Mouse (Mus musculus) layer of hippocampus, adult 2 months (tissue): Measurements from ENCODE around the gene Tifab. TPM values are rescaled to one million over a fixed set of nuclear protein-coding genes. Genes with fewer than 3 reads are reported as not detected.
A peak's percentile ranks its signal among the peaks of the same experiment; 100 is the strongest.

ENCODE experiments used
- DNase-seq, 2 experiments: peaks; one replicate each; pipeline ENCODE4 v3.0.0; 2022; ENCODE audit warnings: low spot score in 2 of 2
- H3K27ac ChIP-seq: fragments of 200-600 bp; 2 replicates; pipeline ENCODE4 v1.8.1; 2022
- H3K4me3 ChIP-seq: fragments of 200-600 bp; 2 replicates; pipeline ENCODE4 v1.8.1; 2022; ENCODE audit warnings: mild to moderate bottlenecking
- CTCF ChIP-seq: fragments of 200-600 bp; conservative IDR thresholded peaks from 2 replicates; pipeline ENCODE4 v1.8.1; 2022; ENCODE audit warnings: antibody characterized with exemption, mild to moderate bottlenecking, moderate library complexity
- total RNA-seq, 2 experiments: library from RNA; stranded (reverse); gene quantifications; 2 replicates each; pipeline ENCODE4 v1.2.3; 2021

Gene Tifab
- total RNA-seq, 2 experiments from 2014 or later = 1.7 to 1.8 TPM

DNA sequence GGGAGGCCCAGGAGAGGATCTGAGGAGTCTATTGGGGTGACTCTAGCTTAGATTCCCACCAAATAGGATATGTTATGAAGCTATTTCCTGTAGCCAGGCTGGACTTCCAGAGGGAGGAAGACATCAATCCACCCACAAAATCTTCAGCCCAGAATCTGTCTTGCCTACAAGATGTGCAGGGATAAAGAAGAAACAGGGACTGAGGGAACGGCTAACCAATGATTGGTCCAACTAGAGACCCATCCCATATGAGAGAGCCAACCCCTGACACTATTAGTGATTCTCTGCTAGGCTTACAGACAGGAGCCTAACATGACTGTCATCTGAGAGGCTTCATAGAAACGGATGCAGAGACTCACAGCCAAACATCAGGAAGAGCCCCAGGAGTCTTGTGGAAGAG lies 34.7 kb downstream of the Tifab start:
- no peak overlapping the region for H3K27ac ChIP-seq
- no peak overlapping the region for H3K4me3 ChIP-seq
- DNase-seq = no peak
- TF ChIP-seq CTCF = no peak

DNA sequence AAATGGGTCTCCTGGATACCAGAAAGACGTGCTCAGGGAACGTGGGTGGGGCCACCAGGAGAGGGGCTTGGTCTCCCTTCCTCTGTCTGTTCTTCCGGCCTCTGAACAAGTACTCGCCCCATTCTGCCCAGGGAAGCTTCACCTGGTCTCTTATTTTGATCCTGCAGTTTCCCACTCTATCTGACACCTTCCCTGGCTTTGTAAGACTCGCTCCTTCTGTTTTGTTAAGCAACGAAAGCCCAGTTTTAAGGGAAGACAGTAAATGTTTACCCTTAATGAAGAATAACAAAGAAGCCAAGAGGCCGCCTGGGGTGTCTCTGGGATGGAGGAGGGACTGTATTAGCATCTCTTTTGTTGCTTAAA lies 35.6 kb downstream of the Tifab start:
- no peak for TF ChIP-seq CTCF
- Histone ChIP-seq H3K27ac (no peak overlapping the region), H3K4me3 (no peak overlapping the region)
- no peak for DNase-seq

DNA sequence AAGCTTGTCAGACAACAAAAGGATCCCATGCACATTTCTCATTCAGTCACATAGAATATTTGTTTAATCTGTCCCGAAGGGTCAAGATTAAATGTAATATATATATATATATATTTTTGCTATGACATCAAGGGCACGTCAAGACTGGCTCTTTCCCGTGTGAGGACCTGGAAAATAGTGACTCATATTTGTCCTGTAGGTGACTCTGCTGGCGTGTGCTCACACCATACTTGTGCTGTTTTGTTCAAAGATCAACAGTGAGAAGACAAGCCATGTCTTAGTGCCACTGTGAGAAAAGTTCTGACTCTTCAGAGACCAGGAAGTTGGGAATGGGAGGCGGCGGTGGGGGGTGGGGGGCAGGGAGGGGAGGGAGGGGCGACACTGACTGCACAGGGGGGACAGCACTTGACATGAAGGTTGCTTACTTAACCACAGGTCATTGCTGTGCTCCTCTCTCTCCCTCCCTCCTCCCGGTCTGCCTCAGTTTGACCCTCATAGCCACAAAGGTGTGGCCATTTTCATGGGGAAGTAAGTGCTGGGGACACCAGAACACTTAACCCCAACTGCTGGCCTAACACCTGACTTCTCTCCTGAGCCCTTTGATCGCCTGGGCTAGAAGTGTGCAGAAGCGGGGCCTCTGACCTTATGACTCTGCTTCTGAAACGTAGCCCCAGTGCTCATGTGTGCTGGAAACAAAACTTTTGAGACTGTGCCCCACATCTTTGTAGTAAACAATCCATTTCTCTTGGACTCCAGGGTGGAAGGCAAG lies 36.1 kb downstream of the Tifab start:
- Histone ChIP-seq H3K4me3 (no peak overlapping the region), H3K27ac (no peak overlapping the region)
- DNase-seq = no peak
- TF ChIP-seq CTCF = no peak

DNA sequence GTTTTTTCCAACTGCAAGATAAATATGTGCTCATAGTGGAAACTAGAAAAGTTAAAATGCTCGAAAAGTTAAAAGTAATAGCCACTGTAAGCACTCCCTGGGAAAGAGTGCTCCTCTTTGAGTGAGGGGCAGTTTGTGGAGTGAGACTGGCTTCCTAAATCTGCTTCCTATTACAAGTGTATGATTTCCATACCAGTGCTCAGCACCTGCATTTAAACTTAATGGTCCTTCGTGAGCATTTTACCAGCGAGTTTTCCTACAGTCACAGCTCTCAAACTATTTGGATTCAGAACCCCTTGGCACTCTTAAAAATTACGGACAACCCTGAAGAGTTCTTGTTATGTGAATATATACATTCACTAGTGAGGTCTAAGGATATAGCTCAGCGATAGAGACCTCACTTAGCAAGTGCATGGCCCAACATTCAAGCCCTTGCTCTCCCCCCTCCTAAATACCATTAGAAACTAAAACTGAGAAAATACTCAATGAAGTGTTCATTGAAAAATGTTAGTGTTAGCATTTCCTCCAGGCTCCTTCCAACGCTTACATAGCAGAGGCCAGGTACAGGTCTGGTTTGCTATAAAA lies 39.4 kb downstream of the Tifab start:
- no peak overlapping the region for H3K4me3 ChIP-seq

DNA sequence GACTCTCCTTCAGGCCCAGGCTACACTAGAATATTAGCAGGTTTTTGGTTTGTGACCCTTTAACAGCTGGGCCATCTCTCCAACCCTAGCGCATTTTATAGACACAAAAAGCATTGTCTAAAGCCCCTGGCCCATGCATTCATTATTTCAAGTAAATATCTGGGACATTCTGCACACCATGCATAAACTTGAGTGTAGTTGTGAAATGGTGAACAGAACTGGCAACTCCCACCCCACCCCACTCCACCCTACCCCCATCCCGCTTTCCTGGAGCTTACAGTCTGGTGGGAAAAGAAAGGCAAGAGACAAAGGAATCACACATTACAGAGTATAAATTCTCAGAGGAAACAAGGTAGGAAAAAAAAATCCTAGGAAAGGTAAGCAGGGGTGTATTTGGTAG lies 42.5 kb downstream of the Tifab start, which contains the start of gene H2afy:
TSS of gene H2afy (minus strand) at position 162 of the 400 bp plus-strand sequence.
- no peak for TF ChIP-seq CTCF
- no peak for DNase-seq
- Histone ChIP-seq H3K27ac (peak within 1 kb of the TSS; percentile 95), H3K4me3 (peak within 1 kb of the TSS; percentile 95)

More for the DNA sequence above, 39.4 kb downstream of the Tifab start:
- no peak overlapping the region for H3K27ac ChIP-seq
- no peak for TF ChIP-seq CTCF
- no peak for DNase-seq

DNA sequence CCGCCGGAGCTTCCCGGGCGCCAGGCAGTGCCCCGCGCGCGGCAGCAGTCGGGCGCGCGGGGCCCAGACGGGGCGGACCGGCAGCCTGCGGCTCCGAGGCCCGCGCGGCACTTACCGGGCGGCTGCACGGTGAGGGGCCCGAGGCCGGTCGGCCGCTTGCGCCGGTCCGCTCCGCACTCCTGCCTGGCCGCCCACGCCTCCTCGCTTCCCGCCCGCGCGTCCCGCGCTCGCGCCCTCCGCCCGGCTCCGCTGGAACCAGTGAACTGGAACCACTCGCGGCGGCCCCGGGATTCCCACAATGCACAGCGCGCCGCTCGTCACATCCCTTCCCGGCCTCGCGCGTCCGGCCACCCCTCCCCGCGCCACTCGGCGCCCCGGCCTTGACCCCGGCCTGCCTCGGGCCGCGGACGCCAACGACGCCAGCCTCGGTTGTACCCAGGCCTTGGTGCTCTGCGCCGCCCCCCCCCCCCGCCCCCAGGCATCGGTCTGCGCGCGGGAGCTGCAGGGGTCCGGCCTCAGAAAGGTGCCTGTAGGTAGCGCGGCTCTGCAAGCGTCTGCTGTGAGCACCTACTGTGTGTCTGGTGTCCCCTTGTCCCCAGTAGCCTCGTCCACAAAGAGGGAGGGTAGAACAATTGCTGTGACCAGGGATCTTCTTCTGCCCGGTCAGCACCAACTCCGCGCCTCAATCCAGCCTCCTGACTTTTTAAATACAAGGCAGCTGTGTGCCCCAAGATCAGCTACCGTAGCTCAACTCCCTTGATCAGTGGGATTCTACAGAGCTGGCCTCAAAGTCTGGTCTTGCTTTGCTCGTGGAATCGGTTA lies 43.2 kb downstream of the Tifab start:
- TF ChIP-seq CTCF = no peak
- DNase-seq = peak; percentile 81 to 85
- Histone ChIP-seq H3K4me3 (peak overlapping the region; percentile 95), H3K27ac (peak overlapping the region; percentile 95)

DNA sequence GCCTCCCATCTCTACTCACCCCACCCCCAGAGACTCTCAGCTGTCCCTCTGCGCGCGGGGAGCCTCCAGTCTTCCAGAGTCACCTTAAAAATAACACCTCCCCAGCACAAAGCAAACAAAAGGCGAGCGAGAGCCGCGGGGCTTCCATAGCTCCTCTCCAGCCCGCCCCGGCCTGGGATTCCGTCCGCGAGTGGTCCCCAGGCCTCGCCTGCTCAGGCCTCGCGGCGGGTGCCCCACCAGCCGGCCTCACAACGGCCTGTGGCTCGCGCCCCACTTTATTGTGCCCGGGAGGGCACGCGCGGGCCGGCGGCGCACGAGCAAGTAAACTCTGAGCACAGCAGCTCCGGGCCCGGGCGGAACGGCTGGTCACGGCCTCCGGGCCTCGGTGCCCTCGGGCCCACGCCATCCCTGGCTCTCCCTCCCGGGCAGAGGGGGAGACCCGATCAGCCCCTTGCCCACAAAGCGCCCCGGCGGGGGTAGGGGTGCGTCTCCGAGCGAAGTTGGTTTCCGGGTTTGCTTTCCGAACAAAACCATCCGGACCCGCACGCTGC lies 44.0 kb downstream of the Tifab start:
- no peak for TF ChIP-seq CTCF
- no peak for DNase-seq
- H3K4me3 ChIP-seq = peak overlapping the region; percentile 95
- peak overlapping the region; percentile 95 for H3K27ac ChIP-seq

DNA sequence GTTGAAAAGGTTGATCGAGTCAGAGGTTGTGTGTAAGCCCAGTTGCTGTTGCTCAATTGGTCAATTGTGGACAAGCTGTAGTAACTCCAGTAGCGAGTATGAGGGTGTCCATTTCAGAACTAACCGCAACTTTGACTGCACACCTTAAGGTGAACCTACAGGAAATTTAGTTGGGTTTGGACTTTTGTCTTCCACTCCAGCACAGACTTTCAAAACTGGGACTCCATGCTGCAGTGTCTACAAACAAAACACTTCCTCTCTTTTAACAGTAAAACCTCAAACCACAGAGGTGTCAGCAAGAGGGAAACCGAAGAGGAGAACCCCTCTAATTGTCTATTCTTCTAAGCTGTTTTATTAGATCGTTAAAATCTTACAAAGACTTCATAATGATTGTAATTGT lies 44.7 kb downstream of the Tifab start:
- Histone ChIP-seq H3K27ac (no peak overlapping the region), H3K4me3 (peak overlapping the region; percentile 95)
- DNase-seq = no peak
- TF ChIP-seq CTCF = no peak

DNA sequence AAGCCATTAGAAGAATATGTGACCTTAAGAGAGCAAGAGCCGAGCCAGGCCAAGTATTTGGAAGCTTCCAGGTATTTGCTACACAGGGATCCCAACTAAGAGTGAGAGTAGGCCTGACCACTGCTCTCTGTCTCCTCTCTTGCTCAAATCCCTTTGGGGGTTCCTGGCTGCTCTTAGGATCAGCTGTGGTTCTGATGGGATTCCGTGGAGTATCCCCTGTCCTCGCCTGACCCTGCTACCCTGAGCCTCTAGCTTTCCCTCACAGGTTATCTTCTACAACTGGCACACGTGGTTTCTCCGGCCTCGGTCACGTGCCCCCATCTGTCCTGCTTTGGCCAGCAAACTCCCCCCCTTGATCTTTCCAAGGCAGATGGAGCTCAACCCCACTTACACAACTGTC lies 45.7 kb downstream of the Tifab start:
- no peak overlapping the region for H3K4me3 ChIP-seq

DNA sequence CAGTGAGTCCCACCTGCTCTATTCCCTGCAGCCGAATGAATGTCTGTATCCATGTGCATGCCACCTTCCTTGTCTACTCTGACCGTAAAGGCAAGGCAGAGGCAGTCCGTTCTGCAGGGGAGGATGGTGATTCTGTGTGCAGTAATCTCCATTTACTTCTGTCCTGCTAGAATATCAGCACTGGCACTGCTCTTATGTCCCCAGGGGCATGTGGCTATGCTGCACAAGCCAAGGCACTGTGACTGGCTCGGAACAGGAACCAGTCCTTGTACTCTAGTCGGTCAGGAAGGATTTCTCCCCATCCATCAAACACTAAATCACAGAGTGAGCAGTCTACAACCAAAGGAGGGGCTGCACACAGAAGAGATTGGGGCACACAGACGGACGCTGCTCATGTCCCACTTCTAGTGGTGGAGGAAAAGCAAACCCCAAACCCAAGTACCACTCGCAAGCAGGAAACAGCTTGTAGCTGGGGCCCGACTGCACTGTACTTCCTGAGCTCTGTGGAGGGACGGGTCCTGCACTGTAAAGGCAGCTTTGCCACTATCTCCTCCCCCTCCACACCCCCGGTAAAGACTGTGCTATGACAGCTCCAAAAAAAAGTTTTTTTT lies 46.3 kb downstream of the Tifab start:
- TF ChIP-seq CTCF = no peak
- no peak for DNase-seq
- Histone ChIP-seq H3K4me3 (no peak overlapping the region), H3K27ac (no peak overlapping the region)

More for the DNA sequence above, 45.7 kb downstream of the Tifab start:
- TF ChIP-seq CTCF = no peak
- DNase-seq = no peak
- H3K27ac ChIP-seq = no peak overlapping the region

DNA sequence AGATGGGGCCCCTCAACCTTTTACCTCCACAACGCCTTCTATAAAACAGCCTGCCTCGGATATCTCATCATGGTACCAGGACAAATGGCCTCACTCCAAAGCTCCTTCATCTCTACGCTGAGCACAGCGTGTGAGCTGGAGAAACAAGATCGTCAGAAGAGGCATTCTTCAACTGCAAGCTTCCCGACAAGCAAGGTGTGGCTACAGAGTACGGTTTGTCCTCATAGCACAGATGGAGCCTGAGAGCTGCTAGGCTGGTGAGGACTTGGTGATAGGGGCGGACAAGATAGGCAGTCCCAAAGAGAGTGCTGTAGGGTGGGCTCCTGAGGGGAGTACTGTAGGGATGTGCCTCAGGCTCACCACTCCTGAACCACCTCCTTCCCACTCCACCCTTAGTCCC lies 48.1 kb downstream of the Tifab start:
- DNase-seq = no peak
- TF ChIP-seq CTCF = no peak
- Histone ChIP-seq H3K27ac (no peak overlapping the region), H3K4me3 (no peak overlapping the region)

DNA sequence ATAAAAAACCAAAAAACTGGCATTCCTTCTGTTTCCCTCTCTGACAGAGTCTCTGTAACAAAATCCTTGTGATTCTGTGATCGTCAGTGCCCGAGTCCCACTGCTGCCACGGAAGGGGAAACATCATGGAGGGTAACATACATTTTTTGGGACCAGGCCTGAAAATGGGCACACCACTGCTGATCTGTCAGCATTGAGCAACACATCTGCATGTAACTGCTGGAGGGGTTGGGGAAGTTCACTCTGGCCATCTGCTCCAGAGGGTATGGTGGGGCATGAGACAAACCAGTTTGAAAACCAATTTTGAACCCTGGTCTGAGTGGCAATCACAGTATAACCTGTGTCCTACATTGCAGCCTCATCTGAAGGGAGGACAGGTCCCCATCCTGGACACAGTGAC lies 49.1 kb downstream of the Tifab start:
- H3K4me3 ChIP-seq = no peak overlapping the region
- H3K27ac ChIP-seq = no peak overlapping the region
- no peak for TF ChIP-seq CTCF
- DNase-seq = no peak

DNA sequence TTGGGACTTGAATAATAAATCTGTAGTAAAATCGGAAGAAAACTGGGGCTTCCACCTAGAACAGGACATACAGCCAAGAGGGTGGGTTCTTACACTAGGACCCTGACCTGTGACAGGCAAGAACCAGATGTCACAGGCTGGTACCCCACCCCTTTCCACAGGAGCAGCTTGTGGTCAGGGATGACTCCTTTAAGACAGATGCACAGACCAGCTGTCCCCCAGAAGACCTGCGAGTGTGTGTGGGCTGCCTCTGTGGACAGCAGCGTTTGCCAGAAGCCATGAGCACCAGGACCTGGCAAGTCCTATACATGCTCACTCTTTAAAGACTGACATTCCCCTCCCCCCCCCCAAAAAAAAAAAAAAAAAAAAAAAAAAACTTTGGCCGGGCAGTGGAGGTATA lies 49.7 kb downstream of the Tifab start:
- no peak overlapping the region for H3K4me3 ChIP-seq
- no peak for TF ChIP-seq CTCF
- no peak for DNase-seq
- H3K27ac ChIP-seq = no peak overlapping the region
